Mouse (Mus musculus): ENCODE measurements around the gene Numb. TPM values are rescaled to one million over a fixed set of nuclear protein-coding genes. Genes with fewer than 3 reads are reported as not detected.

Gene Numb
- 14.9 and 17.4 TPM in 2 replicates for polyA plus RNA-seq (2015; fragmentation: Nextera tagmentation; extraction: Ambion mirVana)

- Histone ChIP-seq H3K4me3 (replicated peaks) (peak within 1 kb of the TSS; percentile 95), H3K4me1 (peaks cover 26% of the 10 kb centered on the region), H3K27me3 (replicated peaks) (no peaks in the 10 kb centered on the region), H3K27ac (replicated peaks) (peak within 1 kb of the TSS; percentile 87), H3K9ac (replicated peaks) (peak within 1 kb of the TSS; percentile 87), H3K4me2 (peak within 1 kb of the TSS; percentile 89), H3K9me3 (replicated peaks) (no peaks in the 10 kb centered on the region), H3K36me3 (no peaks in the 10 kb centered on the region)
- under 1% methylated on average over 58 of the region's 63 CpGs for WGBS
- peak; percentile 100 for ATAC-seq (ENCODE audit: low FRiP score)
Observed at GRCm38 (mm10) chr12:83921535-83922381, at the start of gene Numb. Numb (minus strand) TSS chr12:83921934.

GRCm38 (mm10) chr12:83965235-83965634 is 43.5 kb upstream of the Numb start:
- Histone ChIP-seq H3K4me3 (replicated peaks) (no peak overlapping the region), H3K27me3 (replicated peaks) (no peaks in the 10 kb centered on the region), H3K4me2 (no peak overlapping the region), H3K9ac (replicated peaks) (no peak overlapping the region), H3K9me3 (replicated peaks) (no peaks in the 10 kb centered on the region), H3K36me3 (no peaks in the 10 kb centered on the region), H3K27ac (replicated peaks) (no peak overlapping the region), H3K4me1 (no peaks in the 10 kb centered on the region)
- WGBS: 89% methylated on average over 7 of the region's 7 CpGs
- no peak for ATAC-seq (ENCODE audit: low FRiP score)

- WGBS: 92% methylated on average over 9 of the region's 9 CpGs
- H3K9ac ChIP-seq (replicated peaks): no peak overlapping the region
- H3K27me3 ChIP-seq (replicated peaks): no peaks in the 10 kb centered on the region
- H3K27ac ChIP-seq (replicated peaks): no peak overlapping the region
- peaks cover 8% of the 10 kb centered on the region; the same call in 1 of the 2 replicates for H3K36me3 ChIP-seq
- H3K4me3 ChIP-seq (replicated peaks): no peak overlapping the region
- peaks cover 5% of the 10 kb centered on the region for H3K4me1 ChIP-seq
- no peak overlapping the region for H3K4me2 ChIP-seq
- no peak for ATAC-seq (ENCODE audit: low FRiP score)
- no peaks in the 10 kb centered on the region for H3K9me3 ChIP-seq (replicated peaks)
Observed at GRCm38 (mm10) chr12:83958278-83958677, 36.5 kb upstream of the Numb start.

DNA sequence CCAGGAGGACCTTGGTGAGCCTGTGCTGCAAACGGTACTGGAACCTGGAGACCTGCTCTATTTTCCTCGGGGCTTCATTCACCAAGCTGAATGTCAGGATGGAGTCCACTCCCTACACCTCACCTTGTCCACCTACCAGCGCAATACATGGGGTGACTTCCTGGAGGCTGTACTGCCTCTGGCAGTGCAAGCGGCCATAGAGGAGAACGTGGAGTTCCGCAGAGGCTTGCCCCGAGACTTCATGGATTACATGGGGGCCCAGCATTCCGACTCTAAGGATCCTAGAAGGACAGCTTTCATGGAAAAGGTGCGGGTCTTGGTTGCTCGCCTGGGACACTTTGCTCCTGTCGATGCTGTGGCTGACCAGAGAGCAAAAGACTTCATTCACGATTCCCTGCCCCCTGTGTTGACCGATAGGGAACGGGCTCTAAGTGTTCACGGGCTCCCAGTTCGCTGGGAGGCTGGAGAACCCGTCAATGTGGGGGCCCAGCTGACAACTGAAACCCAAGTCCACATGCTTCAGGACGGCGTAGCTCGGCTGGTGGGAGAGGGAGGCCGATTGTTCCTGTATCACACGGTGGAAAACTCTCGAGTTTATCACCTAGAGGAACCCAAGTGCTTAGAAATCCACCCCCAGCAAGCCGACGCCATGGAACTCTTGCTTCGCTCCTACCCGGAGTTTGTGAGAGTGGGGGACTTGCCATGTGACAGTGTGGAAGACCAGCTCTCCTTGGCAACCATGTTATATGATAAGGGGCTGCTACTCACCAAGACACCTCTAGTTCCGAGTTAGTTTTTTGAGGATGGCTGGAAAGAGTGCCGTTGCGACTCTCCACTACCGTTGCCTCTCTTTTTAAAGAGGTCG is 30.2 kb upstream of the Numb start:
- peak overlapping the region; percentile 90; the same call in 1 of the 2 replicates for H3K27ac ChIP-seq (replicated peaks)
- peaks cover 32% of the 10 kb centered on the region for H3K4me1 ChIP-seq
- ATAC-seq (ENCODE audit: low FRiP score): no peak

GRCm38 (mm10) chr12:83950840-83951701 is 29.3 kb upstream of the Numb start:
- no peaks in the 10 kb centered on the region for H3K9me3 ChIP-seq (replicated peaks)
- H3K36me3 ChIP-seq: peaks cover 10% of the 10 kb centered on the region; the same call in 1 of the 2 replicates
- H3K27me3 ChIP-seq (replicated peaks): no peaks in the 10 kb centered on the region
- H3K27ac ChIP-seq (replicated peaks): peak overlapping the region; percentile 90
- H3K4me1 ChIP-seq: peaks cover 32% of the 10 kb centered on the region
- H3K9ac ChIP-seq (replicated peaks): peak overlapping the region; percentile 80
- under 1% methylated on average over 112 of the region's 116 CpGs for WGBS
- peak overlapping the region; percentile 93 for H3K4me3 ChIP-seq (replicated peaks)
- peak overlapping the region; percentile 77 for H3K4me2 ChIP-seq
- ATAC-seq (ENCODE audit: low FRiP score): peak; percentile 72

More for the DNA sequence above, 30.2 kb upstream of the Numb start:
- H3K9me3 ChIP-seq (replicated peaks): no peaks in the 10 kb centered on the region
- peak overlapping the region; percentile 77 for H3K4me2 ChIP-seq
- H3K4me3 ChIP-seq (replicated peaks): peak overlapping the region; percentile 93
- 65% methylated on average over 32 of the region's 32 CpGs for WGBS
- H3K27me3 ChIP-seq (replicated peaks): no peaks in the 10 kb centered on the region
- H3K9ac ChIP-seq (replicated peaks): peak overlapping the region; percentile 80
- peaks cover 10% of the 10 kb centered on the region; the same call in 1 of the 2 replicates for H3K36me3 ChIP-seq

- Histone ChIP-seq H3K9ac (replicated peaks) (peak within 1 kb of the TSS; percentile 80), H3K9me3 (replicated peaks) (no peaks in the 10 kb centered on the region), H3K36me3 (peaks cover 7% of the 10 kb centered on the region; the same call in 1 of the 2 replicates), H3K4me3 (replicated peaks) (peak within 1 kb of the TSS; percentile 93), H3K4me2 (peak within 1 kb of the TSS; percentile 77), H3K27me3 (replicated peaks) (no peaks in the 10 kb centered on the region), H3K27ac (replicated peaks) (peak within 1 kb of the TSS; percentile 90), H3K4me1 (peaks cover 32% of the 10 kb centered on the region)
- peak; percentile 97 for ATAC-seq (ENCODE audit: low FRiP score)
- under 1% methylated on average over 36 of the region's 37 CpGs for WGBS
Observed at GRCm38 (mm10) chr12:83950493-83950839, 28.7 kb upstream of the Numb start, which contains the start of gene Riox1. Riox1 (plus strand) TSS chr12:83950608.

- Histone ChIP-seq H3K27me3 (replicated peaks) (no peaks in the 10 kb centered on the region), H3K9me3 (replicated peaks) (no peaks in the 10 kb centered on the region), H3K4me2 (peak overlapping the region; percentile 77), H3K27ac (replicated peaks) (no peak overlapping the region), H3K4me1 (peaks cover 32% of the 10 kb centered on the region), H3K4me3 (replicated peaks) (peak overlapping the region; percentile 93), H3K9ac (replicated peaks) (peak overlapping the region; percentile 80), H3K36me3 (peaks cover 6% of the 10 kb centered on the region; the same call in 1 of the 2 replicates)
- 33% methylated on average over 11 of the region's 11 CpGs for WGBS
- no peak for ATAC-seq (ENCODE audit: low FRiP score)
Observed at GRCm38 (mm10) chr12:83949776-83950492, 28.2 kb upstream of the Numb start.

DNA sequence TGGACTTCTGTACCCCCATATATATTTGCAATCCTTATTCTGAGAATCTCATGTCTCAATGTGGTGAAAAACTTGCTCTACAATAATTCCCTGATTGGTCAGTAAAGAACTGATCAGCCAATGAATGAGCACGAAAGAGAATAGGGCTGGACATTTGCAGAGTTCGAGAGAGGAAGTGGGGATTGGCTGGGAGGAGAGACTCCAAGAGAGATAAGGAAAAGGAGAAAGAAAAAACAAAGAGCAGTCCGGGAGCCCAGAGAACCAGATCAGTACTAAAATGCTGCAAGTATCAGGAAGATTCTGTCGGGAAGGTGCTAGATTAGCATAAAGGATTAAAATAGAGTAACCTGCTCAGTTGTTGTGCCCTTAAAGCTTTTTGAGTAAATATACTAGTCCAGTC is 27.3 kb upstream of the Numb start:
- H3K9me3 ChIP-seq (replicated peaks): no peaks in the 10 kb centered on the region
- WGBS: 88% methylated on average over 4 of the region's 4 CpGs
- no peak overlapping the region for H3K9ac ChIP-seq (replicated peaks)
- peaks cover 6% of the 10 kb centered on the region; the same call in 1 of the 2 replicates for H3K36me3 ChIP-seq
- ATAC-seq (ENCODE audit: low FRiP score): no peak
- peaks cover 32% of the 10 kb centered on the region for H3K4me1 ChIP-seq
- no peak overlapping the region for H3K27ac ChIP-seq (replicated peaks)
- no peak overlapping the region for H3K4me3 ChIP-seq (replicated peaks)
- no peaks in the 10 kb centered on the region for H3K27me3 ChIP-seq (replicated peaks)
- H3K4me2 ChIP-seq: no peak overlapping the region

DNA sequence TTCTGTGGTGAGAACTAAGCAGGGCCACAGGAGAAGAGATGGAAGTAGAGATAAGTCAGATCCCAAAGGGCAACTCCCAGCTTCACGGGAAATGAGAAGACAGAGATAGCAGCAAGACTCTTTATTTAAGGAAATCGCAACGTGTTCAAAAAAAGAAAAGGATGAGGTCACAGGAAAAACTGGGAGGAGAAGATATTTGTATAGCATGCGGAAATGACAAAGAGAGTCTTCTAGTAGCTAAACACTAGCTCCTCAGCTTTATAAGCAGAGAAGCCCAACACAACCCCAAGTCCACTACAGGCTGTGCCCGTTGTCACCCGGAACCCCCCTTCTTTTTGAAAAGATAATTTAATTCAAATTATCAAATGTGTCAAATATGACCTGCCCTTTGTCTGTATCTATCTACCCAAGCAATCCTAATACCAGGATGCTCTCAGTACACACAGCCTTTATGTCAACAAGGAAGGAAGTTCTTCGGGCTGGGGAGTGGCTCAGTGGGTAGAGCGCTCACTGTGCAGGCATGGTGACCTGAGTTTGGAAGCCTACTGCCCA is 25.6 kb upstream of the Numb start:
- Histone ChIP-seq H3K9ac (replicated peaks) (no peak overlapping the region), H3K36me3 (no peaks in the 10 kb centered on the region), H3K4me2 (no peak overlapping the region), H3K27ac (replicated peaks) (no peak overlapping the region), H3K9me3 (replicated peaks) (no peaks in the 10 kb centered on the region), H3K4me1 (peaks cover 17% of the 10 kb centered on the region), H3K4me3 (replicated peaks) (no peak overlapping the region), H3K27me3 (replicated peaks) (no peaks in the 10 kb centered on the region)
- 89% methylated on average over 8 of the region's 8 CpGs for WGBS
- no peak for ATAC-seq (ENCODE audit: low FRiP score)

DNA sequence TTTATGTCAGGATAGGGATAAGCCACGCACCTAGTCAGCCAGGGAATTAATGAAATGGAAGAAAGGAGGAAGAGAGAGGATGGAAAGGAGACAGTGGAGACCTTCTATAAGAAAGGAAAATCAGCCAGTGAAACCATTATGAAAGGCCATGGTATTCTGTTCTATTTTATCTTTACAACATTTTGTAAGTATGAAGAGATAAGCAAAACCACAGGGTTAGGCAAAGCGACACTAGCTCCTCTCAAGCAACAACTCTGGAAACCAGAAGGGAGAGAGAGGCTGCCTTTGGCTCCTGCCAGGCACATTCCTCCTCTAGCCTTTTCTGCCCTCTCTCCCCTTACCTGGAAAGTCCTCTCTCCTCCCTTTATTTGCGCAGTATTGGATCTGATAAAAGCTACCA is 20.2 kb upstream of the Numb start:
- Histone ChIP-seq H3K27me3 (replicated peaks) (no peaks in the 10 kb centered on the region), H3K36me3 (no peaks in the 10 kb centered on the region), H3K4me1 (no peaks in the 10 kb centered on the region), H3K4me3 (replicated peaks) (no peak overlapping the region), H3K9ac (replicated peaks) (no peak overlapping the region), H3K27ac (replicated peaks) (no peak overlapping the region), H3K4me2 (no peak overlapping the region), H3K9me3 (replicated peaks) (no peaks in the 10 kb centered on the region)
- 85% methylated on average over 3 of the region's 3 CpGs for WGBS
- ATAC-seq (ENCODE audit: low FRiP score): no peak

Data from neural tube, embryonic 15.5 days (tissue).